Mouse (Mus musculus): ENCODE measurements at regions not wholly inside any gene's neighbourhood (a gene's known extent, or its start where the extent isn't known, plus 50 kb on each side); places are given as distances from the start of the nearest gene placed in this dataset.

- DNase-seq: no peak
These were observed 73.0 kb downstream of the Tsen15 start for GRCm38 (mm10) chr1:152313480-152313879.

- DNase-seq: no peak
These were observed 81.0 kb downstream of the Tsen15 start for GRCm38 (mm10) chr1:152305461-152305860.

GRCm38 (mm10) chr1:152304487-152305130, 81.9 kb downstream of the Tsen15 start:
- DNase-seq: no peak

- no peak for DNase-seq
These were observed 85.1 kb downstream of the Tsen15 start for GRCm38 (mm10) chr1:152301355-152301754.

- no peak for DNase-seq
These were observed 94.2 kb downstream of the Tsen15 start for GRCm38 (mm10) chr1:152292196-152292736.

GRCm38 (mm10) chr1:152290768-152291167, 95.7 kb downstream of the Tsen15 start:
- DNase-seq: peak; percentile 82

- peak; percentile 12 for DNase-seq
These were observed 98.7 kb downstream of the Tsen15 start for GRCm38 (mm10) chr1:152287566-152288490.

GRCm38 (mm10) chr1:152286677-152287076, 99.8 kb downstream of the Tsen15 start:
- no peak for DNase-seq

GRCm38 (mm10) chr1:152282106-152282505, 104.4 kb downstream of the Tsen15 start:
- DNase-seq: no peak

- DNase-seq: no peak
These were observed 105.3 kb downstream of the Tsen15 start for GRCm38 (mm10) chr1:152281201-152281600.

- no peak for DNase-seq
These were observed 106.5 kb downstream of the Tsen15 start for GRCm38 (mm10) chr1:152280014-152280413.

- DNase-seq: no peak
These were observed 111.5 kb downstream of the Tsen15 start for GRCm38 (mm10) chr1:152275011-152275410.

GRCm38 (mm10) chr1:152273430-152273829, 113.1 kb downstream of the Tsen15 start:
- no peak for DNase-seq

GRCm38 (mm10) chr1:152269936-152270702, 116.4 kb downstream of the Tsen15 start:
- no peak for DNase-seq

GRCm38 (mm10) chr1:152266390-152266789, 120.1 kb downstream of the Tsen15 start:
- no peak for DNase-seq

GRCm38 (mm10) chr1:152264981-152265380, 121.5 kb downstream of the Tsen15 start:
- no peak for DNase-seq

GRCm38 (mm10) chr1:152261472-152261871, 125.0 kb downstream of the Tsen15 start:
- no peak for DNase-seq

GRCm38 (mm10) chr1:152260950-152261349, 125.5 kb downstream of the Tsen15 start:
- DNase-seq: no peak

GRCm38 (mm10) chr1:152258258-152258657, 128.2 kb downstream of the Tsen15 start:
- DNase-seq: no peak

- no peak for DNase-seq
These were observed 132.6 kb downstream of the Tsen15 start for GRCm38 (mm10) chr1:152253906-152254305.

GRCm38 (mm10) chr1:152253486-152253885, 133.0 kb downstream of the Tsen15 start:
- no peak for DNase-seq

- no peak for DNase-seq
These were observed 133.7 kb downstream of the Tsen15 start for GRCm38 (mm10) chr1:152252658-152253267.
